Mouse (Mus musculus) CH12.LX (cell line): ENCODE results near the gene Lect2. TPM values are rescaled to one million over a fixed set of nuclear protein-coding genes. Genes with fewer than 3 reads are reported as not detected.

ENCODE experiments used
- DNase-seq: peaks from one replicate; pipeline ENCODE4 v3.0.0-alpha.2; 2013; ENCODE audit errors: extremely low read depth
- H3K27ac ChIP-seq: 2 replicates; pipeline ENCODE4 v1.5.1; 2012; ENCODE audit warnings: low read depth, mild to moderate bottlenecking, control low read depth, moderate library complexity; ENCODE audit not compliant: insufficient read depth
- H3K27me3 ChIP-seq: replicated peaks from 2 replicates; pipeline ENCODE3; 2012; ENCODE audit warnings: inconsistent platforms
- H3K36me3 ChIP-seq, 2 experiments: replicated peaks in 1 of 2; 2 replicates each; pipeline versions ENCODE3 to v1.6.1; 2012; ENCODE audit warnings: inconsistent platforms in 1 of 2, low read length in 1 of 2, mild to moderate bottlenecking in 1 of 2, mixed read lengths in 1 of 2, moderate library complexity in 1 of 2; ENCODE audit not compliant: control insufficient read depth in 1 of 2, insufficient read depth in 1 of 2
- H3K4me1 ChIP-seq, 2 experiments: 2 replicates each; pipeline ENCODE4 v1.6.1; 2012; ENCODE audit warnings: inconsistent platforms in 1 of 2, moderate library complexity in 1 of 2; ENCODE audit not compliant: insufficient read depth in 2 of 2, control insufficient read depth in 1 of 2
- H3K4me2 ChIP-seq: 2 replicates; pipeline ENCODE4 v1.6.1; 2012; ENCODE audit warnings: low read depth, mild to moderate bottlenecking, control low read depth; ENCODE audit not compliant: poor library complexity, insufficient read depth, severe bottlenecking
- H3K4me3 ChIP-seq, 3 experiments: fragments of 150-350 bp in 1 of 3; sonication (generic) in 1 of 3; replicated peaks in 1 of 3; 2 replicates each; pipeline versions ENCODE3 to v1.5.1; 2011 to 2012; ENCODE audit warnings: low read depth in 2 of 3, low read length in 2 of 3, mild to moderate bottlenecking in 2 of 3, moderate library complexity in 2 of 3, control low read depth in 1 of 3, improper control_type of control experiment in 1 of 3, inconsistent platforms in 1 of 3, mixed read lengths in 1 of 3; ENCODE audit not compliant: poor library complexity in 1 of 3
- H3K79me2 ChIP-seq: replicated peaks from 2 replicates; pipeline ENCODE4 v1.6.1; 2012; ENCODE audit warnings: mild to moderate bottlenecking, moderate library complexity; ENCODE audit not compliant: control insufficient read depth, poor library complexity, insufficient read depth, severe bottlenecking; ENCODE audit errors: extremely low read depth
- H3K9ac ChIP-seq: 2 replicates; pipeline ENCODE4 v1.6.1; 2012; ENCODE audit warnings: low read depth, mild to moderate bottlenecking, control low read depth, moderate library complexity; ENCODE audit not compliant: insufficient read depth
- H3K9me3 ChIP-seq: replicated peaks from 2 replicates; pipeline ENCODE3; 2012; ENCODE audit warnings: low read length, inconsistent platforms, mixed read lengths
- CHD1 ChIP-seq: IDR thresholded peaks from 2 replicates; pipeline ENCODE4 v1.6.1; 2012; ENCODE audit warnings: low read depth, low read length, improper control_type of control experiment, inconsistent platforms
- CHD2 ChIP-seq: IDR thresholded peaks from 2 replicates; pipeline ENCODE4 v1.6.1; 2011; ENCODE audit warnings: low read length, improper control_type of control experiment
- CTCF ChIP-seq, 2 experiments: IDR thresholded peaks in 1 of 2; conservative IDR thresholded peaks in 1 of 2; 2 replicates each; pipeline ENCODE4 v1.5.1; 2011 to 2012; ENCODE audit warnings: low read depth in 2 of 2, low read length in 2 of 2, improper control_type of control experiment in 1 of 2, inconsistent platforms in 1 of 2, mild to moderate bottlenecking in 1 of 2, moderate library complexity in 1 of 2
- EP300 ChIP-seq: IDR thresholded peaks from 2 replicates; pipeline ENCODE4 v1.6.1; 2011; ENCODE audit warnings: low read length, improper control_type of control experiment
- HCFC1 ChIP-seq: IDR thresholded peaks from 2 replicates; pipeline ENCODE4 v1.6.1; 2012; ENCODE audit warnings: low read depth, mild to moderate bottlenecking, inconsistent platforms, low read length, improper control_type of control experiment
- JUN ChIP-seq: IDR thresholded peaks from 2 replicates; pipeline ENCODE4 v1.6.1; 2011; ENCODE audit warnings: low read depth, mild to moderate bottlenecking, low read length, improper control_type of control experiment, moderate library complexity; ENCODE audit not compliant: insufficient read depth
- JUND ChIP-seq: conservative IDR thresholded peaks from 2 replicates; pipeline ENCODE4 v1.6.1; 2011; ENCODE audit warnings: low read depth, low read length, improper control_type of control experiment
- MAX ChIP-seq: IDR thresholded peaks from 2 replicates; pipeline ENCODE4 v1.6.1; 2011; ENCODE audit warnings: low read length, improper control_type of control experiment
- MEF2A ChIP-seq: IDR thresholded peaks from 2 replicates; pipeline ENCODE4 v1.6.1; 2014; ENCODE audit warnings: low read depth, mild to moderate bottlenecking, inconsistent platforms, low read length, improper control_type of control experiment, borderline replicate concordance
- MXI1 ChIP-seq: IDR thresholded peaks from 2 replicates; pipeline ENCODE4 v1.6.1; 2011; ENCODE audit warnings: mild to moderate bottlenecking, low read depth, low read length, improper control_type of control experiment
- MYC ChIP-seq: IDR thresholded peaks from 2 replicates; pipeline ENCODE4 v1.6.1; 2011; ENCODE audit warnings: low read depth, mild to moderate bottlenecking, improper control_type of control experiment, low read length
- NELFE ChIP-seq: IDR thresholded peaks from 2 replicates; pipeline ENCODE4 v1.6.1; 2011; ENCODE audit warnings: low read depth, low read length, improper control_type of control experiment
- POLR2A ChIP-seq: IDR thresholded peaks from 2 replicates; pipeline ENCODE4 v1.6.1; 2011; ENCODE audit warnings: low read depth, mild to moderate bottlenecking, improper control_type of control experiment, low read length
- RAD21 ChIP-seq: IDR thresholded peaks from 2 replicates; pipeline ENCODE4 v1.6.1; 2011; ENCODE audit warnings: low read depth, mild to moderate bottlenecking, low read length, improper control_type of control experiment, moderate library complexity
- RCOR1 ChIP-seq: conservative IDR thresholded peaks from 2 replicates; pipeline ENCODE4 v1.6.1; 2012; ENCODE audit warnings: low read depth, mild to moderate bottlenecking, inconsistent platforms, low read length, improper control_type of control experiment
- SMC3 ChIP-seq: IDR thresholded peaks from 2 replicates; pipeline ENCODE4 v1.6.1; 2011; ENCODE audit warnings: low read depth, low read length, improper control_type of control experiment
- TBP ChIP-seq: conservative IDR thresholded peaks from 2 replicates; pipeline ENCODE4 v1.6.1; 2011; ENCODE audit warnings: low read depth, low read length, improper control_type of control experiment
- TCF12 ChIP-seq: IDR thresholded peaks from 2 replicates; pipeline ENCODE4 v1.6.1; 2014; ENCODE audit warnings: low read depth, mild to moderate bottlenecking, inconsistent platforms, low read length, improper control_type of control experiment
- USF1 ChIP-seq: IDR thresholded peaks from 2 replicates; pipeline ENCODE4 v1.6.1; 2014; ENCODE audit warnings: low read depth, mild to moderate bottlenecking, inconsistent platforms, low read length, improper control_type of control experiment
- USF2 ChIP-seq: conservative IDR thresholded peaks from 2 replicates; pipeline ENCODE4 v1.6.1; 2011; ENCODE audit warnings: low read depth, low read length, improper control_type of control experiment
- ZC3H11A ChIP-seq: IDR thresholded peaks from 2 replicates; pipeline ENCODE4 v1.6.1; 2012; ENCODE audit warnings: low read depth, mild to moderate bottlenecking, inconsistent platforms, low read length, improper control_type of control experiment
- ZNF384 ChIP-seq: IDR thresholded peaks from 2 replicates; pipeline ENCODE4 v1.6.1; 2012; ENCODE audit warnings: low read depth, low read length, improper control_type of control experiment, inconsistent platforms
- dilution Hi-C: fragments of 300-500 bp; cut with MboI; formaldehyde crosslinking; loops from 2 replicates; pipeline ENCODE4 v1.14.3; 2020; ENCODE audit warnings: low sequenced_read_pairs; ENCODE audit not compliant: extremely low pct_unique_long_range_greater_than_20kb, extremely low pct_ligation_motif_present
- in situ Hi-C: fragments of 300-500 bp; cut with MboI; formaldehyde crosslinking; loops from 3 replicates; pipeline ENCODE4 v1.14.3; 2019; ENCODE audit warnings: low sequenced_read_pairs, low pct_ligation_motif_present, low pct_unique_long_range_greater_than_20kb, mixed read lengths
- polyA plus RNA-seq: library from polyadenylated mRNA; unstranded; fragments of >175 nt; gene quantifications from 2 replicates; pipeline ENCODE4 v1.2.1, GENCODE M21; 2012; ENCODE audit warnings: low read depth; ENCODE audit not compliant: insufficient read length
- total RNA-seq, 2 experiments: library from RNA; depleted of rRNA; stranded (reverse); fragments of 300-350 nt in 1 of 2; fragments of >200 nt in 1 of 2; gene quantifications; 2 replicates each; pipeline ENCODE4 v1.2.3; 2012 to 2014

Lect2 gene
- total and polyA plus RNA-seq, 3 experiments: not detected

- Histone ChIP-seq H3K4me1 (peaks cover 0 to 4% of the 10 kb centered on the region in 2 experiments; a peak in 1 of 4 replicates), H3K27ac (no peak overlapping the region), H3K9me3 (no peaks in the 10 kb centered on the region), H3K27me3 (peaks cover 75% of the 10 kb centered on the region), H3K79me2 (no peaks in the 10 kb centered on the region), H3K4me2 (no peak overlapping the region), H3K4me3 (no peak overlapping the region), H3K36me3 (no peaks in the 10 kb centered on the region), H3K9ac (no peak overlapping the region)
- TF ChIP-seq TCF12: no peak
- TF ChIP-seq USF2: no peak
- TF ChIP-seq SMC3: peak; percentile 45
- no peak for TF ChIP-seq NELFE
- TF ChIP-seq RAD21: peak; percentile 57
- TF ChIP-seq CTCF (conservative IDR thresholded peaks at IDR 0.05 in 1 of 2, IDR thresholded peaks at IDR 0.05 in 1 of 2; ENCODE audit: low read depth in 2 of 2, low read length in 2 of 2): peak; percentile 76 to 78
- no peak for TF ChIP-seq JUND
- in situ Hi-C loops: no loop called here
- peak; percentile 53 for DNase-seq
- dilution Hi-C loops: no loop called here
These were observed 27.5 kb upstream of the Lect2 start for GRCm38 (mm10) chr13:56575701-56576321.

- no peak for TF ChIP-seq MXI1
- no peak for TF ChIP-seq USF1
- no peak for TF ChIP-seq MYC
- TF ChIP-seq ZC3H11A: no peak
- TF ChIP-seq ZNF384: no peak
- no peak for TF ChIP-seq JUND
- TF ChIP-seq TBP: no peak
- no peak for TF ChIP-seq CHD2
- TF ChIP-seq NELFE: no peak
- no peak for TF ChIP-seq POLR2A
- TF ChIP-seq CHD1: no peak
- TF ChIP-seq MEF2A: no peak
- TF ChIP-seq RAD21: no peak
- TF ChIP-seq JUN: no peak
- no peak for TF ChIP-seq HCFC1
- no peak for TF ChIP-seq TCF12
- TF ChIP-seq EP300: no peak
- TF ChIP-seq RCOR1: no peak
- TF ChIP-seq MAX: no peak
- no peak for TF ChIP-seq CTCF (conservative IDR thresholded peaks at IDR 0.05 in 1 of 2, IDR thresholded peaks at IDR 0.05 in 1 of 2; ENCODE audit: low read depth in 2 of 2, low read length in 2 of 2)
- dilution Hi-C loops (no loop called here), in situ Hi-C loops (no loop called here)
- peaks cover 78% of the 10 kb centered on the region for H3K27me3 ChIP-seq
- H3K27ac ChIP-seq: no peak overlapping the region
- H3K4me3 ChIP-seq: no peak overlapping the region
- no peaks in the 10 kb centered on the region for H3K9me3 ChIP-seq
- peaks cover 0 to 4% of the 10 kb centered on the region in 2 experiments; a peak in 1 of 4 replicates for H3K4me1 ChIP-seq
- H3K36me3 ChIP-seq: no peaks in the 10 kb centered on the region
- H3K79me2 ChIP-seq: no peaks in the 10 kb centered on the region
- no peak overlapping the region for H3K9ac ChIP-seq
- no peak for DNase-seq
- no peak overlapping the region for H3K4me2 ChIP-seq
These were observed 26.8 kb upstream of the Lect2 start for GRCm38 (mm10) chr13:56575074-56575473.
